Mouse (Mus musculus): ENCODE data around the gene Sh3bp2. TPM values are rescaled to one million over a fixed set of nuclear protein-coding genes. Genes with fewer than 3 reads are reported as not detected.

The Sh3bp2 gene
- total and polyA plus RNA-seq, 2 experiments from 2014 or later, result 1.5 to 8.2 TPM

- Histone ChIP-seq H3K27me3 (ENCODE audit: control insufficient read depth, insufficient read depth, low read length) (no peaks in the 10 kb centered on the region), H3K9me3 (replicated peaks; ENCODE audit: control insufficient read depth, low read length) (no peaks in the 10 kb centered on the region), H3K27ac (ENCODE audit: low read depth) (no peak overlapping the region), H3K9ac (replicated peaks; ENCODE audit: low read depth, low read length) (no peak overlapping the region), H3K4me2 (ENCODE audit: low read depth, low read length) (no peak overlapping the region), H3K4me3 (ENCODE audit: low read depth, low read length) (no peak overlapping the region), H3K4me1 (ENCODE audit: control insufficient read depth, insufficient read depth) (no peaks in the 10 kb centered on the region), H3K36me3 (replicated peaks; ENCODE audit: control insufficient read depth, insufficient read depth, low read length) (peaks cover under 1% of the 10 kb centered on the region; the same call in 1 of the 2 replicates)
- 87% methylated on average over 6 of the region's 6 CpGs for WGBS
- ATAC-seq (ENCODE audit: insufficient read depth, low read depth), result no peak
- TF ChIP-seq CTCF (IDR thresholded peaks at IDR 0.05; ENCODE audit: low read depth), result no peak
- TF ChIP-seq EP300 (IDR thresholded peaks at IDR 0.05; ENCODE audit: low read depth), result no peak
- DNase-seq (ENCODE audit: low spot score), result no peak
Observed at GRCm38 (mm10) chr5:34592666-34593065, 67.0 kb downstream of the Sh3bp2 start.

DNA sequence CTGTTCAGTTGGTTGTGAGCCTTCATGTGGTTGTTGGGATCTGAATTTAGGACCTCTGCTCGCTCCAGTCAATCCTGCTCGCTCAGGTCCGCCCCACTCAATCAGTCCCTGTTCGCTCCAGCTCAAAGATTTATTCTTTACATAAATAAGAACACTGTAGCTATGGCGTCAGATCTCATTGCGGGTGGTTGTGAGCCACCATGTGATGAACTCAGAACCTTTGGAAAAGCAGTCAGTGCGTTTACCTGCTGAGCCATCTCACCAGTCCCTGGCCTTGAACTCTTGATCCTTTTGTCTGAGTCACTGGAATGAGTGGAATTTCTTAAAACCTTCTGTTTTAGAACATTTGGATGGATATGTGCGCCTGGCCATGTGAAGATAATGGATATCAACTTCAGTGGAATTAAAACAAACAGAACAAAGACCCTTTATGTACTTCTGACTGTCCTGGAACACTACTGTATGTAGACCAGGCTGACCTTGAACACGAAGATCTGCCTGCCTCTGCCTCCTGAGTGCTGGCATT is 67.6 kb downstream of the Sh3bp2 start:
- DNase-seq (ENCODE audit: low spot score) (no peak), ATAC-seq (ENCODE audit: insufficient read depth, low read depth) (no peak)
- TF ChIP-seq CTCF (IDR thresholded peaks at IDR 0.05; ENCODE audit: low read depth) (no peak), EP300 (IDR thresholded peaks at IDR 0.05; ENCODE audit: low read depth) (no peak)
- Histone ChIP-seq H3K9ac (replicated peaks; ENCODE audit: low read depth, low read length) (no peak overlapping the region), H3K4me3 (ENCODE audit: low read depth, low read length) (no peak overlapping the region), H3K27me3 (ENCODE audit: control insufficient read depth, insufficient read depth, low read length) (no peaks in the 10 kb centered on the region), H3K9me3 (replicated peaks; ENCODE audit: control insufficient read depth, low read length) (no peaks in the 10 kb centered on the region), H3K36me3 (replicated peaks; ENCODE audit: control insufficient read depth, insufficient read depth, low read length) (peaks cover 7% of the 10 kb centered on the region), H3K27ac (ENCODE audit: low read depth) (no peak overlapping the region), H3K4me2 (ENCODE audit: low read depth, low read length) (no peak overlapping the region), H3K4me1 (ENCODE audit: control insufficient read depth, insufficient read depth) (no peaks in the 10 kb centered on the region)
- 94% methylated on average over 9 of the region's 9 CpGs for WGBS

- H3K4me1 ChIP-seq (ENCODE audit: control insufficient read depth, insufficient read depth), result no peaks in the 10 kb centered on the region
- H3K4me2 ChIP-seq (ENCODE audit: low read depth, low read length), result no peak overlapping the region
- H3K27me3 ChIP-seq (ENCODE audit: control insufficient read depth, insufficient read depth, low read length), result no peaks in the 10 kb centered on the region
- no peak overlapping the region for H3K27ac ChIP-seq (ENCODE audit: low read depth)
- peaks cover 71% of the 10 kb centered on the region for H3K36me3 ChIP-seq (replicated peaks; ENCODE audit: control insufficient read depth, insufficient read depth, low read length)
- DNase-seq (ENCODE audit: low spot score) (no peak), ATAC-seq (ENCODE audit: insufficient read depth, low read depth) (no peak)
- no peaks in the 10 kb centered on the region for H3K9me3 ChIP-seq (replicated peaks; ENCODE audit: control insufficient read depth, low read length)
- H3K4me3 ChIP-seq (ENCODE audit: low read depth, low read length), result no peak overlapping the region
- 84% methylated on average over 5 of the region's 5 CpGs for WGBS
- no peak overlapping the region for H3K9ac ChIP-seq (replicated peaks; ENCODE audit: low read depth, low read length)
- TF ChIP-seq CTCF (IDR thresholded peaks at IDR 0.05; ENCODE audit: low read depth), result no peak
- TF ChIP-seq EP300 (IDR thresholded peaks at IDR 0.05; ENCODE audit: low read depth), result no peak
Observed at GRCm38 (mm10) chr5:34604576-34604975, 78.9 kb downstream of the Sh3bp2 start.

GRCm38 (mm10) chr5:34607100-34607880 is 81.7 kb downstream of the Sh3bp2 start:
- no peaks in the 10 kb centered on the region for H3K4me1 ChIP-seq (ENCODE audit: control insufficient read depth, insufficient read depth)
- H3K36me3 ChIP-seq (replicated peaks; ENCODE audit: control insufficient read depth, insufficient read depth, low read length), result peaks cover 76% of the 10 kb centered on the region
- ATAC-seq (ENCODE audit: insufficient read depth, low read depth) (no peak), DNase-seq (ENCODE audit: low spot score) (no peak)
- no peak overlapping the region for H3K9ac ChIP-seq (replicated peaks; ENCODE audit: low read depth, low read length)
- H3K4me2 ChIP-seq (ENCODE audit: low read depth, low read length), result no peak overlapping the region
- TF ChIP-seq CTCF (IDR thresholded peaks at IDR 0.05; ENCODE audit: low read depth) (peak; percentile 10; the same call in 1 of the 2 replicates), EP300 (IDR thresholded peaks at IDR 0.05; ENCODE audit: low read depth) (no peak)
- WGBS, result 78% methylated on average over 8 of the region's 8 CpGs
- no peak overlapping the region for H3K27ac ChIP-seq (ENCODE audit: low read depth)
- no peak overlapping the region for H3K4me3 ChIP-seq (ENCODE audit: low read depth, low read length)
- no peaks in the 10 kb centered on the region for H3K27me3 ChIP-seq (ENCODE audit: control insufficient read depth, insufficient read depth, low read length)
- H3K9me3 ChIP-seq (replicated peaks; ENCODE audit: control insufficient read depth, low read length), result no peaks in the 10 kb centered on the region

DNA sequence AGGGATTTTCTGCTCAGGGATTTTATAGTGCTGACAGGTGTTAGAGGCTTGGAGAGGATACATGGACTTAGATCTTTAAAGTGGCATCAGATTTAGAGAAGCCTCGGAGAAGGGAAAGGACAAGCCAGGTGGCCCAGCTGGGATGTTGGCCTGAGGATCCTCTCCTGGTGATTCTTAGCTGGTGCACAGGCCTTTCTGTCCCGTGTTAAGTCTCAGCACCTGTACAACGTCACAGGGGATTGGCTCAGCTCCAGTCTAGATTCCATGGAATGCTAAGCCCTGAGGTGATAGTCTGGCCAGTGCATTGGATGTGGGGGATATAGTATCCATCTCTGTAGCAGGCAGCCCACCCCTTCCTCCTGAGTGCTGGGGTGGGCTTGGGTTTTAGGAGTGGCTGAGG is 82.6 kb downstream of the Sh3bp2 start:
- Histone ChIP-seq H3K9ac (replicated peaks; ENCODE audit: low read depth, low read length) (no peak overlapping the region), H3K36me3 (replicated peaks; ENCODE audit: control insufficient read depth, insufficient read depth, low read length) (peaks cover 74% of the 10 kb centered on the region), H3K27me3 (ENCODE audit: control insufficient read depth, insufficient read depth, low read length) (no peaks in the 10 kb centered on the region), H3K27ac (ENCODE audit: low read depth) (no peak overlapping the region), H3K9me3 (replicated peaks; ENCODE audit: control insufficient read depth, low read length) (no peaks in the 10 kb centered on the region), H3K4me1 (ENCODE audit: control insufficient read depth, insufficient read depth) (no peaks in the 10 kb centered on the region), H3K4me3 (ENCODE audit: low read depth, low read length) (no peak overlapping the region), H3K4me2 (ENCODE audit: low read depth, low read length) (no peak overlapping the region)
- TF ChIP-seq CTCF (IDR thresholded peaks at IDR 0.05; ENCODE audit: low read depth) (no peak), EP300 (IDR thresholded peaks at IDR 0.05; ENCODE audit: low read depth) (no peak)
- no peak for ATAC-seq (ENCODE audit: insufficient read depth, low read depth)
- WGBS, result 32% methylated on average over 3 of the region's 3 CpGs
- no peak for DNase-seq (ENCODE audit: low spot score)
